Mouse (Mus musculus) midbrain, embryonic 10.5 days (tissue): ENCODE results near the gene Il12rb1. TPM values are rescaled to one million over a fixed set of nuclear protein-coding genes. Genes with fewer than 3 reads are reported as not detected.

ENCODE experiments used
- DNase-seq: peaks from one replicate; pipeline ENCODE4 v3.0.0-alpha.2; 2017; ENCODE audit warnings: low spot score
- H3K27ac ChIP-seq: fragments of 300-500 bp; sonication (generic); replicated peaks from 2 replicates; pipeline ENCODE4 v1.5.1; 2016; ENCODE audit warnings: mild to moderate bottlenecking
- H3K27me3 ChIP-seq: fragments of 300-500 bp; sonication (generic); 2 replicates; pipeline ENCODE4 v1.6.1; 2016; ENCODE audit warnings: low read depth, mild to moderate bottlenecking; ENCODE audit not compliant: poor library complexity, severe bottlenecking
- H3K36me3 ChIP-seq: fragments of 300-500 bp; sonication (generic); 2 replicates; pipeline ENCODE4 v1.6.1; 2016; ENCODE audit warnings: mild to moderate bottlenecking, moderate library complexity
- H3K4me1 ChIP-seq: fragments of 300-500 bp; sonication (generic); 2 replicates; pipeline ENCODE4 v1.6.1; 2016
- H3K4me3 ChIP-seq: fragments of 300-500 bp; sonication (generic); 2 replicates; pipeline ENCODE4 v1.5.1; 2016; ENCODE audit warnings: mild to moderate bottlenecking, moderate library complexity
- H3K9me3 ChIP-seq: fragments of 300-500 bp; sonication (generic); replicated peaks from 2 replicates; pipeline ENCODE4 v1.6.1; 2016; ENCODE audit warnings: mild to moderate bottlenecking
- WGBS: fragments of 180-500 bp; shearing (Covaris S2); methylation state at CpG from one replicate; pipeline ENCODE4 v1.1.7; 2016; 5-methylcytosine and 5-hydroxymethylcytosine counted together
- polyA plus RNA-seq: library from polyadenylated mRNA; unstranded; fragments of >200 nt; fragmentation: Nextera tagmentation; extraction: Ambion mirVana; gene quantifications from 2 replicates; pipeline ENCODE4 v1.2.1, GENCODE M21; 2016

Il12rb1 gene
- polyA plus RNA-seq, 1 experiment from 2014 or later: 0.05 TPM

- Histone ChIP-seq H3K27ac (peak overlapping the region; percentile 95), H3K9me3 (no peaks in the 10 kb centered on the region), H3K4me1 (peaks cover 51% of the 10 kb centered on the region), H3K27me3 (peaks cover 4% of the 10 kb centered on the region; the same call in 1 of the 2 replicates), H3K36me3 (peaks cover 75% of the 10 kb centered on the region), H3K4me3 (peak overlapping the region; percentile 87)
- peak; percentile 27 for DNase-seq
- 3% methylated on average over 34 of the region's 34 CpGs for WGBS
These were observed 32.3 kb upstream of the Il12rb1 start for GRCm38 (mm10) chr8:70775851-70776495.

GRCm38 (mm10) chr8:70776496-70777444, 31.5 kb upstream of the Il12rb1 start, which contains the start of gene Pik3r2:
Pik3r2 (minus strand) TSS chr8:70776713.
- Histone ChIP-seq H3K36me3 (peaks cover 75% of the 10 kb centered on the region), H3K27me3 (no peaks in the 10 kb centered on the region; the same call in 1 of the 2 replicates), H3K9me3 (no peaks in the 10 kb centered on the region), H3K27ac (peak within 1 kb of the TSS; percentile 95), H3K4me3 (peak within 1 kb of the TSS; percentile 87), H3K4me1 (peaks cover 51% of the 10 kb centered on the region)
- WGBS: under 1% methylated on average over 94 of the region's 94 CpGs
- peak; percentile 98 for DNase-seq

GRCm38 (mm10) chr8:70780093-70780492, 28.2 kb upstream of the Il12rb1 start:
- Histone ChIP-seq H3K27ac (no peak overlapping the region), H3K9me3 (no peaks in the 10 kb centered on the region), H3K4me1 (peaks cover 28% of the 10 kb centered on the region), H3K27me3 (no peaks in the 10 kb centered on the region), H3K4me3 (no peak overlapping the region), H3K36me3 (peaks cover 73% of the 10 kb centered on the region)
- DNase-seq: no peak
- 79% methylated on average over 11 of the region's 11 CpGs for WGBS

- Histone ChIP-seq H3K4me1 (peaks cover 30% of the 10 kb centered on the region), H3K36me3 (peaks cover 76% of the 10 kb centered on the region)
- 89% methylated on average over 25 of the region's 25 CpGs for WGBS
These were observed 21.8 kb upstream of the Il12rb1 start for GRCm38 (mm10) chr8:70786291-70787050.

GRCm38 (mm10) chr8:70787051-70787445, 21.2 kb upstream of the Il12rb1 start:
- WGBS: 89% methylated on average over 3 of the region's 3 CpGs

More at GRCm38 (mm10) chr8:70786291-70787050, 21.8 kb upstream of the Il12rb1 start:
- Histone ChIP-seq H3K4me3 (no peak overlapping the region), H3K9me3 (no peaks in the 10 kb centered on the region), H3K27ac (no peak overlapping the region), H3K27me3 (peaks cover 54% of the 10 kb centered on the region)
- DNase-seq: no peak

GRCm38 (mm10) chr8:70787941-70788667, 20.1 kb upstream of the Il12rb1 start:
- WGBS: 17% methylated on average over 30 of the region's 30 CpGs
- no peaks in the 10 kb centered on the region for H3K9me3 ChIP-seq
- DNase-seq: peak; percentile 70
- H3K27me3 ChIP-seq: peaks cover 58% of the 10 kb centered on the region
- H3K36me3 ChIP-seq: peaks cover 61% of the 10 kb centered on the region
- H3K4me3 ChIP-seq: peak overlapping the region; percentile 39
- H3K27ac ChIP-seq: peak overlapping the region; percentile 29; the same call in 1 of the 2 replicates
- H3K4me1 ChIP-seq: peaks cover 46% of the 10 kb centered on the region

More at GRCm38 (mm10) chr8:70787051-70787445, 21.2 kb upstream of the Il12rb1 start:
- Histone ChIP-seq H3K9me3 (no peaks in the 10 kb centered on the region), H3K36me3 (peaks cover 70% of the 10 kb centered on the region), H3K27ac (no peak overlapping the region), H3K27me3 (peaks cover 58% of the 10 kb centered on the region), H3K4me1 (peaks cover 36% of the 10 kb centered on the region), H3K4me3 (no peak overlapping the region)
- DNase-seq: no peak

GRCm38 (mm10) chr8:70789046-70789445, 19.2 kb upstream of the Il12rb1 start:
- DNase-seq: no peak
- Histone ChIP-seq H3K27ac (no peak overlapping the region), H3K36me3 (peaks cover 52% of the 10 kb centered on the region), H3K9me3 (no peaks in the 10 kb centered on the region), H3K4me3 (no peak overlapping the region), H3K27me3 (peaks cover 67% of the 10 kb centered on the region), H3K4me1 (peaks cover 51% of the 10 kb centered on the region)
- 78% methylated on average over 10 of the region's 10 CpGs for WGBS

GRCm38 (mm10) chr8:70790846-70791245, 17.4 kb upstream of the Il12rb1 start:
- H3K4me3 ChIP-seq: peak overlapping the region; percentile 62
- H3K27ac ChIP-seq: peak overlapping the region; percentile 86; the same call in 1 of the 2 replicates
- peaks cover 34% of the 10 kb centered on the region for H3K36me3 ChIP-seq
- no peak for DNase-seq
- peaks cover 54% of the 10 kb centered on the region for H3K4me1 ChIP-seq
- peaks cover 84% of the 10 kb centered on the region for H3K27me3 ChIP-seq
- H3K9me3 ChIP-seq: no peaks in the 10 kb centered on the region
- 69% methylated on average over 8 of the region's 8 CpGs for WGBS

GRCm38 (mm10) chr8:70791294-70791701, 17.0 kb upstream of the Il12rb1 start:
- Histone ChIP-seq H3K4me1 (peaks cover 59% of the 10 kb centered on the region), H3K4me3 (peak overlapping the region; percentile 62), H3K27me3 (peaks cover 86% of the 10 kb centered on the region), H3K9me3 (no peaks in the 10 kb centered on the region), H3K36me3 (peaks cover 29% of the 10 kb centered on the region), H3K27ac (peak overlapping the region; percentile 86)
- no peak for DNase-seq
- 86% methylated on average over 7 of the region's 7 CpGs for WGBS

- H3K36me3 ChIP-seq: peaks cover 21% of the 10 kb centered on the region
- WGBS: 6% methylated on average over 58 of the region's 58 CpGs
- H3K4me1 ChIP-seq: peaks cover 67% of the 10 kb centered on the region
- no peaks in the 10 kb centered on the region for H3K9me3 ChIP-seq
- peak; percentile 98 for DNase-seq
- H3K27me3 ChIP-seq: peaks cover 84% of the 10 kb centered on the region
- H3K4me3 ChIP-seq: peak overlapping the region; percentile 62
- H3K27ac ChIP-seq: peak overlapping the region; percentile 86
These were observed 16.1 kb upstream of the Il12rb1 start for GRCm38 (mm10) chr8:70791975-70792691.

- no peaks in the 10 kb centered on the region for H3K9me3 ChIP-seq
- WGBS: under 1% methylated on average over 20 of the region's 20 CpGs
- peak overlapping the region; percentile 86 for H3K27ac ChIP-seq
- peak overlapping the region; percentile 62 for H3K4me3 ChIP-seq
- peaks cover 68% of the 10 kb centered on the region for H3K4me1 ChIP-seq
- DNase-seq: no peak
- peaks cover 15% of the 10 kb centered on the region for H3K36me3 ChIP-seq
- H3K27me3 ChIP-seq: peaks cover 81% of the 10 kb centered on the region
These were observed 15.5 kb upstream of the Il12rb1 start for GRCm38 (mm10) chr8:70792700-70793099.
